Mouse (Mus musculus): Measurements from ENCODE around the gene Barhl1. TPM values are rescaled to one million over a fixed set of nuclear protein-coding genes. Genes with fewer than 3 reads are reported as not detected.

The Barhl1 gene
- total RNA-seq, 2 experiments from 2014 or later: not detected

- ATAC-seq (replicated peaks; ENCODE audit: low FRiP score, poor library complexity, severe bottlenecking): no peak
Observed at GRCm38 (mm10) chr2:28882047-28882446, 34.4 kb downstream of the Barhl1 start.

DNA sequence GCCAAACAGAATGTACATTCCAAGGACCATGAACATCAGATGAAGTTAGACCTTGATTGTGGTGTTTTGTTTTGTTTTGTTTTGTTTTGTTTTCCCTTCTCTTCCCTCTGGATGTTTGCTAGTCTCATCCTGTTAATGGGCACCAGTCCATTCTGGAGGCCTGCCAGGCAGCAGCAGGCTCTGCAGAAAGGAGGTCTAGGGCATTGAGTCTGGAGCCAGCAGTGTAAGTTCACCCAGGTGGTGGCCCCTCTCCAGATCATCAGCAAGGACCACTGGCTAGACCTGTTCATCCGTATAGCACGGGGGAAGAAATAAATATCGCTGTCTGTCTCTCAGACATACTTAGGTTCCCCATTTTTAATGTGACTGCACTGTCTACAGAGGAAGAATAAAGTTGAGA lies 35.2 kb downstream of the Barhl1 start:
- ATAC-seq (replicated peaks; ENCODE audit: low FRiP score, poor library complexity, severe bottlenecking): no peak

- ATAC-seq (replicated peaks; ENCODE audit: low FRiP score, poor library complexity, severe bottlenecking): no peak
Observed at GRCm38 (mm10) chr2:28875554-28875953, 40.9 kb downstream of the Barhl1 start.

DNA sequence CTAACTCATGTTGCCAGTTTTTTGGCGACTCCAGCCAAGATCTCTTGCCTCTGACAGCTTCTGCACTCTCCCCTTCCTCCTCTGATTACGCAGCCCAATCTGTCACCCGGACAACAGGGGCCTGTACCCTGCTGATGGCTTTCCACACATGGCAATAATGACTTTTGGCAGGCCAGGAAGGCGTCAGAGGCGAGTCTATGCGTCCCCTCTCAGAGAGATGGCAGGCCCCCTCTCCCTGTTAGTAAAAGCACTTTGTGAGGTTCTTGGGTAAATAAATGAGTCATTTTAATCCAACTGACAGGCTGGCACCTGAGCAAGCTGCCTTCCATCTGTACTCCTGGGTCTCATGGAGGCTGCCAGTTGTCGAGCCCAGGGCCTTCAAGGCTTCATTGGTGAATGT lies 49.0 kb downstream of the Barhl1 start:
- no peak for ATAC-seq (replicated peaks; ENCODE audit: low FRiP score, poor library complexity, severe bottlenecking)

GRCm38 (mm10) chr2:28863857-28864256 lies 52.6 kb downstream of the Barhl1 start:
- no peak for ATAC-seq (replicated peaks; ENCODE audit: low FRiP score, poor library complexity, severe bottlenecking)

DNA sequence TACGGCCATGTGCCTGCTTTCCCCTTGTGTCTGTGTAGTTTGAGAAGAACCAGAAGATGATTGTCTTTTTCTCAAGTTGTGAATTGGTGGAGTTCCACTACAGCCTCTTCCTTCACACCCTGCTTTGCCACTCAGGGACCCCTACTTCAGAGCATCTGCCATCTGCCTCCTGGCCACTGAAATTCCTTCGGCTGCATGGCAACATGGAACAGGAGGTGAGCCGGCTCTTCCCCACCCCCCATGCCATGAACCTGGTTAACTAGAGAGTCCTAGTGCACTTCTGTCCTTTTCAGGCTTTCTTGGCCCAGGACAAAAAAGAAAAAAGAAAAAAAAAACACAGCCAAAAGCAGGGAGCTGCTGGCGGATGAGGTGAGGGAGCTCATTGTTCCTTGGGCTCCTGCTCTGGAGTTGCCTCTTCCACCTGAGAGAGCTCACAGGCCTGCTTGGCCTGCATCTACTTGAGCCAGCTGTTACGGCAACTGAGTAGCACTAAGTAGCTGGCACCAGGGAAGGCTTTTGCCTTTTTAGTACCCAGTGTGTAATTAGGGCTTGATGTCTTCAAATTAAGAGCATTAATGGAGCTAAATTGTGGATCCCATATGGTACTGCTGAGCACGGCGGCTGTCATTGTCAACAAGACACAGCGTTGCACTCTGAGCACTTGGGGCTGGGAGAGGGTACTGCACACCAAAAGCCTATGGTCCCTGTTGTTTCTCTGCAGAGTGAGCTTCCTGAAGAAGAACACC lies 55.6 kb downstream of the Barhl1 start:
- ATAC-seq (replicated peaks; ENCODE audit: low FRiP score, poor library complexity, severe bottlenecking): no peak

GRCm38 (mm10) chr2:28859303-28859702 lies 57.2 kb downstream of the Barhl1 start:
- no peak for ATAC-seq (replicated peaks; ENCODE audit: low FRiP score, poor library complexity, severe bottlenecking)

Other genes with a start within 250 kb of the Barhl1 start
- not detected in 2 replicates for gene Spaca9, start 216.9 kb downstream of the Barhl1 start, total RNA-seq (2015; ENCODE audit: low replicate concordance)
- gene Spaca9, start 216.9 kb downstream of the Barhl1 start, total RNA-seq (2017; ENCODE audit: low replicate concordance): not detected in 2 replicates
- gene Ak8, start 216.5 kb downstream of the Barhl1 start, total RNA-seq (2015; ENCODE audit: low replicate concordance): 0.84 TPM in 1 of 2 replicates, not detected in the other
- gene Ak8, start 216.5 kb downstream of the Barhl1 start, total RNA-seq (2017; ENCODE audit: low replicate concordance): 0.26 TPM in 1 of 2 replicates, not detected in the other
- gene Gtf3c4, start 76.3 kb downstream of the Barhl1 start, total RNA-seq (2015; ENCODE audit: low replicate concordance): 4.7 and 6.7 TPM in 2 replicates
- 5.7 and 7.8 TPM in 2 replicates for gene Gtf3c4, start 76.3 kb downstream of the Barhl1 start, total RNA-seq (2017; ENCODE audit: low replicate concordance)
- 9.4 TPM in 1 of 2 replicates, not detected in the other for gene Ddx31, start 76.3 kb downstream of the Barhl1 start, total RNA-seq (2015; ENCODE audit: low replicate concordance)
- gene Ddx31, start 76.3 kb downstream of the Barhl1 start, total RNA-seq (2017; ENCODE audit: low replicate concordance): 0.68 and 3.2 TPM in 2 replicates
- not detected in 2 replicates for gene Cfap77, start 138.4 kb upstream of the Barhl1 start, total RNA-seq (2015; ENCODE audit: low replicate concordance)
- gene Cfap77, start 138.4 kb upstream of the Barhl1 start, total RNA-seq (2017; ENCODE audit: low replicate concordance): not detected in 2 replicates
- 10.8 and 30.6 TPM in 2 replicates for gene Ttf1, start 143.6 kb upstream of the Barhl1 start, total RNA-seq (2015; ENCODE audit: low replicate concordance)
- 17.8 TPM in 2 replicates for gene Ttf1, start 143.6 kb upstream of the Barhl1 start, total RNA-seq (2017; ENCODE audit: low replicate concordance)
- 21.6 and 28.1 TPM in 2 replicates for gene Setx, start 207.5 kb upstream of the Barhl1 start, total RNA-seq (2015; ENCODE audit: low replicate concordance)
- 44.9 and 45.2 TPM in 2 replicates for gene Setx, start 207.5 kb upstream of the Barhl1 start, total RNA-seq (2017; ENCODE audit: low replicate concordance)

All from erythroid progenitor cell, adult 5-6 weeks (primary cell).